Mouse (Mus musculus): ENCODE measurements around the gene Pbx2.

The Pbx2 gene

DNA sequence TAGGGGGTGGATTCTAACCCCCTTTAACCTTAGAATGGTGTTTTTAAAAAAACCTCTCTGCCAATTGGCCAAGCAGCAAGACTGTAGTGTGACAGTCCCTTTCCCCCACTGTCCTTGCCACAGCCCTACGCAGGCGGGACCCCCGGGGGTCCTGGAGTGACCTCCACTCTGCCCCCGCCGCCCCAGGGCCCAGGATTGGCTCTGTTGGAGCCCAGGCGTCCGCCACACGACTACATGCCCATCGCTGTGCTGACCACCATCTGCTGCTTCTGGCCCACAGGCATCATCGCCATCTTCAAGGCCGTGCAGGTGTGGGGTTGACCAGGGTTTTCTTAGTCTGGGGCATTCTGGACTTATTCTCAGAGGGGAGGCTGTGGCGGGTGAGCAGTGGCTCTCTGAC lies 40.6 kb downstream of the Pbx2 start:
- DNase-seq, result peak; percentile 47

DNA sequence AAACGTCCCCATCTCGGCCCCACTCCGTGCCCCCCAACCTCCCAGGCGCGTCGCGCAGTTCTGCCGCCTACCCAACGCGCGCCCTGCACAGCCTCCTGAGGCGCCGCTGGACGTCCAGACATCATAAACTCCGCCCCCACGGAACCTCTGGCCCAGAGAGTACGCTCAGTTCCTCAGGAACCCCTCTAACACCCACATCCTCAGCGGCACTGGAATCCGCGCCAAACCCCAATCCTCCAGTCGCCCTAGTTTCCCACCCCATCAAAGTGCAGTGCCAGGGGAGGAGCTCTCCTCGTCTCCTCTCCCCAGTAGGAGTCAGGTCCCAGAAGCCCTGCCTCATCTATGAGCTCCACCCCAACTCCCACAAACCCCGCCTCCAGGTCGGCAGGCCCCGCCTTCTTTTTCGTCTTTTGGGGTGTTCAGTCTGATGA lies 41.2 kb downstream of the Pbx2 start:
- DNase-seq, result peak; percentile 91

DNA sequence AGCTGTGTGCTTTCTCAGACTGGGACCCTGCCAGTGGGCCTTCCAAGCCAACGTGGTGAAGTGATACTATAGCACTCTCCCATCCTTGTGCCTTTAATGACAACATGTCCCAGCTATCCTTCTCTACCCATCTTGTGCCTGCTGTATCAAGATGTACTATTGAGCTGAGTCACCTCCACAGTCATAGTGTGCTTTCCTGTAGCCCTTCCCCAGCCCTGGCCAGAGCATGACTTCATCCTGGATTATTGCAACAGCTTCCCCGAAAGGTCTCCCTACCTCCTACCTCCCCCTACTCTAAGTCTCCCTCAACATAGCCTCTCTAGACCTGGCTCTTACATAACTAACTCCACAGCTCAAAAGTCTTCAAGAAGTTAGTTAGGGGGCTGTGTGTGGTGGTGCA lies 44.6 kb downstream of the Pbx2 start:
- no peak for DNase-seq

DNA sequence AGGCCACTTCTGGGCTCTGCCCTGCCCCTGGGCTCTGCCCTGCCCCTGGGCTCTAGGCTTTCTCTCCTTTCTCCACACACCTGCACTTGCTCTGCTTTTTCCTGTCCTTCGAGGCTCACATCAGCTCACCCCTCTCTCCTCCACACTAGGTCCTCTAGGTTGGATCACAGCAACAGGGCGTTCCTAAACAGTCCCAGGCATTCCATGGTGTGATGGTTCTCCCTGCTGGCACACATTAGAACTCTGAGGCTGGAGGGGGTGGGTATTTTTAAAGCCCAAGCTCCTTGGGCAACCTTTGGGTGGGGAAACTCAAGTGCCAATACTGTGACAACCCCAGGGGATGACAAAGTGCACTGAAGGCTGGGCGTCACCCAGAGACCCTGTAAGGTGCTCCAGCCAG lies 46.4 kb downstream of the Pbx2 start:
- DNase-seq, result no peak

DNA sequence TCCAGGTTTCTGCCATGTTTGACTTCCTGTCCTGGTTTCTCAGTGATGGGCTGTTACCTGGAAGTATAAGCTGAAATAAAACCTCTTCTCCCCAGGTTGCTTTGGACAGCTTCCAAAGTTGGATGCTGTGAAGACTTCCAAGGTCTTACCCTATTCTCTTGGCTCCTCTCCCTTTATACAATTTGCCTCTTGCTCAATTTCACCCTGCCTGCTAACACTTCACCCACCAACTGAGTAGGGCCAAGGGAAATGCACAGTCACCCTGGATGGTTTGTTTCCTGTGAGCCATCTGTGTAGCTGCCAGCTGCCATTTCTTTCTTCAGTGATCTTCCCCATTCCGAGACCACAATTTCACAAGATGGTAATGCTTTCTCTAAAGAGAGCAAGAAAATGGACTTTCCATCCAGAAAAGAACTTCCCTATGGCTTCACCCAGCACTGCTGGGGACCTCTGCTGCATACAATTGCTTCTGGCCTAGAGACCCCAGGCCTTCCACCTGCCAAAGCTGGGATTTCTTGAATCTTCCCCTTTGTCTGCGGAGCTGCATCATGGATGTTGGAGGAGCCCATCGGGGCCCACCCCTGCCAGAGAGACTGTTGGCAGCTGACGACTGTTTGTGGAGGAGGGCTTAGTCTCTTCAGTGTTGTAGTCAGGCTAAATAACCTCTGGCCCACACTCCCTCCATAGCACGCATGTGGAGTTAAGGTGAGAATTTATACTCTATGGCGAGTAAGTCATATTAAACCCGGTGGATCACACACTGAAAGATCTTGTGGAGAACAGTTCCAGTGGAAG lies 48.6 kb downstream of the Pbx2 start:
- DNase-seq, result no peak

DNA sequence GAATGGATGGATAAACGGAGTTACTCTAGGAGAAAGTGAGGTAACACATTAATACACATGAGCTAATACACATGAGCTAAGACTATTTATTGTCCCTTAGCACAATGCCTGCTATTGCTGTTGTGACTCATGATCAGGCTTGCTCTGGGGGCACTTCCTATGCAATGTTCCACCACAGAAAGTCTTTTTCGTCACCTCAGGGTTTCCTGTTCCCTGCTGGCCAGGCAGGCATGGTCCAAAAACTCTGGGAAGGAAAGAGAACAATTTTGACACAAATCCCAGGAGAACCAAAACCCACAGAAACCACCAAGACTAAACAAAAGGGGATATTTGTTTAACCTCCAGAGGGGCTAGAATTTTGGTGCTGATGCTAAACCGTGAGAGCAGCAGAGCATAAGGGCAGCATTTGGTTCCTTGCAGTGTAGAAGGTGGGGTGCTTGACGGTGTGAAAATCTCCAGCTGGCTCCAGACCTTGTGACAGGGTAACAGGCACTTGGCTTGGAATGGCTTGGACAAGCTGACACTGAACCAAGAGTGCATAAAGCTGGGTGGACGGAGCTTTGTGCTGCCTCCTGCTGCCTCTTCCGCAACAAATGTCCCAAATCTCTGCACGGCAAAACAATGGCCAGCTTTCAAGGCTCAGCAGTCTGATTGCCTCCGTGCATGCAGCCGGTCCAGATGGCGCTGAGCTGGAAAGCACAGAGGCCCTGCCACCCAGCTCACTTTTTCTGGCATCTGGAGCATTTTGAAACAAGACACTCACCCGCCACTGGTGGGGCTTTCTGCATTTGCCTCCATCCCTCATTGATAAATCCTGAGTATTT lies 49.9 kb downstream of the Pbx2 start:
- DNase-seq, result no peak

DNA sequence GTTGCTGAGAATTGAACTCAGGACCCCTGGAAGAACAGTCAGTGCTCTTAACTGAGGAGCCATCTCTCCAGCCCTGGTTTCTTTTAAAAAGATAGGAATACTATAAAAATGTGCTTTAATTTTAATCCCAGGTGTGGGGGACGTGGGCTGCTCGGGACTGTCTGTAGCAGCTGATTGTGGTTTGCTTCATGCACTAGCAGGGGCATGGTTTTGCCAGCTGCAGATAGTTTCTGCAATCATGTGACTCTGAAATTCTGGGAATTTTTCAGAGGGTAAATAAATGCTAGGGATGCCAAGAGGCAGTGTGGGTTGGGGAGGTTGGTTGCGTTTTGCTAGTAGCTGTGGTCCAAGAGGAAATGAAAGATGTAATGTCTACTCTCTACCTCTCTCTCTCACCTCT lies 50.9 kb downstream of the Pbx2 start:
- DNase-seq, result no peak

DNA sequence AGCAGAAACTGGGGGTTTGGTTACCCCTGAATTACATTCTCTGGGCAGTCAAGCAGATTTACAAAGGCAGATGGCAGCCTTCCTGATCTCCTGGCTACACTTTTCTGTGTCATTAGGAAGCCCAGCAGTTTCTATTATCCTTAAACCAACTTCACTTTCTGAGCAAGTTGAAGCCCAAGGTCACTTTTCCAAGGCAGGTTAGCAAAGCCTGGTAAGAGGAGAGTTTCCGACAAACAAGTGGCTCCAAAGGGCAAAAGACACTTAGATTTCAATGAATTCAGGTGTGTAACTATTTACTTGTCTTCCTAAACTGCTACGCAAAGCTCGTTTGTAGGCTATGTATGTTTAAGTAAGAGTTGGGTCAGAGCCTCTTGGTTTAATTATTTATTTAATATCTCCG lies 52.3 kb downstream of the Pbx2 start:
- no peak for DNase-seq

DNA sequence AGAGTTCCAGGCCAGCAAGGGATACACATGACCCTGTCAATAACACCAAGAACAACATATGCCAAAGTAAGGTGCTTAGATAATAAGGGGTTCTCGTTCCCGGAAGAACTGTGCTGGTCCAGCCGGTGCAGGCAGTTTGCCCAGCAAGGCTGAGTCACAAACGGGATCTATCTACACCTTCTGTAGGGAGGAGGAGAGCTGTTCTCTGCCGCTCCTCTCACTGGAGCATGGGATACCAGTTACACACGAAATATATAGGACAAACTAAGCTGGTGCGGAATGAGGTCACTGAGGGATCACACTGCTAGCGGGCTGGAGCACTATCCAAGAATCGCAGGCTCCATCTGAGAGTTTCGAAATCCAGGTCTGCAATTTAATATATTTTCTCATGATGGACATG lies 52.9 kb downstream of the Pbx2 start:
- DNase-seq, result no peak

DNA sequence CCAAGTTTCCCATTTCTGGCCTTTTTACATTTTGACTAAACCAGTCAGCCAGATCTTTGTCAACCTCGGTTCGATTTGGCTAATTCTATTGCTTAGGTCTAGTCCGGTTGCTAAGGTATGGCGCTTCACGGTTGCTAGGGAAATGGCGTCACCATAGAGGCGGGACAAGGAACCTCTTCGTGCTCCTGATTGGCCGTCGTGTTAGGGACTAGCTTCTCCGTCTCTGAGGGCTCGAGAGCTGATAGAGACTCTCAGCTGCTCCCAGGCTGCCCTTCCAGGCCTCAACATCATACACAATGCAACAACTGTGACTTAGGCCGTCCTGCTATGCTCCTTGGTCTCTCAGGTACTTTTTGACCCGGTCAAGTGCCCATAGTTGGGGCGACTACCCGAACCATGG lies 53.5 kb downstream of the Pbx2 start, which contains the start of gene Fkbpl:
Gene Fkbpl (plus strand): TSS at position 157 of the 400 bp plus-strand sequence.
- peak; percentile 96 for DNase-seq

DNA sequence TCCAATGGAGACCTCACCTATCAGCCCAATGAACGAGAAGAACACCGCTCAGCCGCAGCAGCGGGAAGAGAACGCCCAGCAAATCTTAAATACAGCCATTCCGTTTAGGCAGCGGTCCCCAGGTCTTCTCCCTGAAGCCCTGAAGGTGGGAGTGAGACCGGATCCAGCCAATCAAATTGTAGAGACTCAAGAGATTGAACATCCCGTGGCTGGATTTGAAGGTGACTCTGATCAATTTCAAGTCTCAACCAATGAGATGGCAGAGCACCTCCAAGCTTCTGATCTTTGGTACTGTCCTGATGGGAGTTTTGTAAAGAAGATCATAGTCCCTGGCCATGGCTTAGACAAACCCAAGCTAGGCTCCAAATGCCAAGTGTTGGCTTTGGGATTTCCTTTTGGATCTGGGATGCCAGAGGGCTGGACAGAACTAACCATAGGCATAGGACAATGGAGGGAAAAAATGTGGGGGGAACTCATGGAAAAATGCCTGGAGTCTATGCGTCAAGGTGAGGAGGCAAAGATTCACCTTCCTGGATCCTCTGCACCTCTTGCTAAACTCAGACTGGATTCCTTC lies 54.3 kb downstream of the Pbx2 start:
- no peak for DNase-seq

DNA sequence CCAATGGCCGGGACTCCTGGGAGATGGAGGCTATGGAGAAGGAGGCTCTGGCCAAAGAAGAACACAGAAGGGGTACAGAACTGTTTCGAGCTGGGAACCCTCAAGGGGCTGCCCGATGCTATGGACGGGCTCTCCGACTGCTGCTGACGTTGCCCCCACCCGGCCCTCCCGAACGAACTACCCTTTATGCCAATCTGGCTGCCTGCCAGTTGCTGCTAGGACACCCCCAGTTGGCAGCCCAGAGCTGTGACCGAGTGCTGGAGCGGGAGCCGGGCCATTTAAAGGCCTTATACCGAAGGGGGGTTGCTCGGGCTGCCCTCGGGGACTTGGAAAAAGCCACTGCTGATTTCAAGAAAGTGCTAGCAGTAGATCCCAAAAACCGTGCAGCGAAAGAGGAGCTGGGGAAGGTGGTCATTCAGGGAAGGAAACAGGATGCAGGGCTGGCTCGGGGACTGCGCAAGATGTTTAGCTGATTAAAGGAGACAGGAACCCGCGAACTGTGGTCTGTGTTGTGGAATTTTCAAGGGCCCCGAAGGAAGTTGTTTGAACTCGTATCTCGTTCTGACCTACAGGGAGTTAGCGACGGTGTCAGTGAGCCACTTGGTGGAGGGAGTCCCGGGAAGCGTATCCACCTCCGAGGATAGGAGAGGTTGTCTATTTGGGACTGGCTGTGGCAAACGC lies 54.9 kb downstream of the Pbx2 start:
- DNase-seq, result peak; percentile 24
